Mouse (Mus musculus): Measurements from ENCODE around the gene Zfp454. TPM values are rescaled to one million over a fixed set of nuclear protein-coding genes. Genes with fewer than 3 reads are reported as not detected.

Zfp454 gene
- total RNA-seq (2021), result 1 to 10 TPM; 6.0 to 6.4 TPM

DNA sequence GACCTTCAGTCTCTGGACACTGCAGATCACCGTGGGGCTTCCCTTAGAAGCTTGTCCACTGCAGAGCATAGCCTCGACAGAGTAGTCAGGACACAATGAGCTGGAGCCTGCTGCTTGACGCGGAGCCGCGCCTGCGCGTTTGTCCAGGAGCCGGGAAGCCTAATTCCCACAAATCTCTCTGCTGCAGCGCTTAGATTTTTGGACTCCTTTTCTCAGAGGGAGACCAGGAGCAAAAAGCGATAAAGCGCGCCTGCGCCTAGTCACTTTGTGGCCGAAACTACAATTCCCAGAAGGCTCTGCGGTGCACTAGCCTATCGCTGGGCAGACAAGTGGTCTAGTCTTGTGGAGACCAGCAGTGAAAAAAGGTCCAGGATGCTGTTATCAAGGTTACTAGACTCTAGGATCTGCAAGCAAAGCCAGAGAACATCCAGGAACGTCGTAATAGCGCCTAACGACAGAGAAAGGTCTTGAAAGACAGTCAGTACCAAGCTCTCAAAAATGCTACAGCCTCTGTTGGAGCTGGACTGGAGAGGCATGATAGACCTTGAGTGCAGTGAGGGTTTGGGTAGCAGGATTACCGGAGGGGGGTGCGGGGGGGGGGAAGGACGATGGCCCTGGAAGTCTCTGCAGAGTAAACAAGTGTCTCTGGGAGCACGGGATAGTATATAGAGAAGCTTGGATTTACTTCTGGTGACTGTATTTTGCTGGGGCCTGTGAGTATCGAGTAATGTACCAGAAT is at the start of gene Zfp454:
Gene Zfp454 (minus strand): TSS at position 262 of the 739 bp plus-strand sequence.
- intact Hi-C loops (cut with DNase I), result no loop called here

GRCm38 (mm10) chr11:50932040-50932439 is 44.6 kb upstream of the Zfp454 start:
- DNase-seq (ENCODE audit: extremely low spot score in 1 of 2, low spot score in 2 of 2), result no peak
- intact Hi-C loops (cut with DNase I), result no loop called here

More for the DNA sequence above, at the start of gene Zfp454:
- DNase-seq (ENCODE audit: extremely low spot score in 1 of 2, low spot score in 2 of 2), result peak; percentile 92 to 95

DNA sequence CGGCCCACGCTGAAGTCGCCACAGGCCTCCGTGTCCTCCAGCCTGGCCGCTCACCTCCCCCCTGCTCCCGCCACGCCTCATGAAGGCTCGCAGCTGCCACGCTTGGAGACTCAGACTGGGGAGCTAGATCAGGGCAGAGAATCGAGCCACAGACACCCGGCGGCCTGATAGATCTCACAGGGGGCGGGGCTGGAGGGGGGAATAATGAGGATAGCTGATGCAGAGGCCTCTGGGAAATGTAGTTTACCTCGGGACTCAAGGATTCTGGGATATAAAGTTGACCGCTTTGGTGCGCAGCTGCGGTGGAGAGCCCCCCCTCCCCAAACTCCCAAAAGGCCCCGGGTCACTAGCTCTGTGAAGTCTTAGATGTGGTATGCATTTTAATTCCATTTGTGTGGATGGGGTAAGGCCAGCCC is 44.0 kb upstream of the Zfp454 start, which contains the start of gene Zfp354b:
Gene Zfp354b (minus strand): TSS at position 183 of the 416 bp plus-strand sequence.
- intact Hi-C loops (cut with DNase I), result no loop called here

GRCm38 (mm10) chr11:50931021-50931420 is 43.6 kb upstream of the Zfp454 start:
- intact Hi-C loops (cut with DNase I), result no loop called here
- peak in 1 of 2 experiments; percentile 15 for DNase-seq (ENCODE audit: extremely low spot score in 1 of 2, low spot score in 2 of 2)

More for the DNA sequence above, 44.0 kb upstream of the Zfp454 start, which contains the start of gene Zfp354b:
- peak; percentile 89 for DNase-seq (ENCODE audit: extremely low spot score in 1 of 2, low spot score in 2 of 2)

- no peak for DNase-seq (ENCODE audit: extremely low spot score in 1 of 2, low spot score in 2 of 2)
- intact Hi-C loops (cut with DNase I), result no loop called here
These were observed 43.1 kb upstream of the Zfp454 start for GRCm38 (mm10) chr11:50930469-50931014.

GRCm38 (mm10) chr11:50915671-50916320 is 28.3 kb upstream of the Zfp454 start, which contains the start of gene Zfp2:
TSS of gene Zfp2 (minus strand) at chr11:50916165.
- peak; percentile 92 to 95 for DNase-seq (ENCODE audit: extremely low spot score in 1 of 2, low spot score in 2 of 2)
- intact Hi-C loops (cut with DNase I), result no loop called here

DNA sequence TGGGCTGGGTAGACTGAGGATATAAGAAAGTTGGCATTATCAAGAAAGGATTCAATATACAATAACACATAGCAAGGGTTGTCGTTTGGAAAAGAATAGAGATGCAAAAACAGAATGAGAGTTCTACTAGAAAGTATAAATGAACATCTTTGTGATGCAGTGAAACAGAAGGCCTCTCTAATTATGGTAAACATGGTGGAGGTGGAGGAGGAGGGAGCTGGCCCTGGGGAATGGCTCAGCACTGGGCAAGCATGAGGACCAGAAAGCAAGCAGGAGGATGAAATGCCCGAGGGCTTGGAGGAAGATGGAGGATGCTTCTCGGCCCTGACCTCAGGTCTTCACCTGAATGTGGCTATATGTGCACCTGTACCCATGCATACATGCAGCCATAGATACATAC is 27.0 kb upstream of the Zfp454 start:
- intact Hi-C loops (cut with DNase I), result no loop called here

DNA sequence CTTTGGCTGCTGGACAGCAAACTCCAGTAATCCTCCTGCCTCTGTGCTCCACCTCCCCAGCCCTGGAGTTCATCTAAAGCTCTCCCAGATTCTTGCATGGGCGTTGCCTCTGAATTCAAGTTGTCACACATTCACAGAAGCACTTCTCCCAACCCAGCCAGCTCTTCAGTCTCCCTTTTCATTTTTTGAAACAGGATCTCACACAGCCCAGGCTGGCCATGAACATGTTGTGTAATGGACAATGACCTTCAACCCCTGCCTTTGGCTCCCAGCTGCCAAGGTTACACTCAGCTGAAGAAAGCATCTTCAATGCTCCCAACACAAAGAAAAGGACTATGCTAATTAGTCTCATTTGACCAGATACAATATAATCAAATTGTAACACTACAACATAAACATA is 25.9 kb upstream of the Zfp454 start:
- intact Hi-C loops (cut with DNase I), result no loop called here
- no peak for DNase-seq (ENCODE audit: extremely low spot score in 1 of 2, low spot score in 2 of 2)

More for the DNA sequence above, 27.0 kb upstream of the Zfp454 start:
- DNase-seq (ENCODE audit: extremely low spot score in 1 of 2, low spot score in 2 of 2), result no peak

DNA sequence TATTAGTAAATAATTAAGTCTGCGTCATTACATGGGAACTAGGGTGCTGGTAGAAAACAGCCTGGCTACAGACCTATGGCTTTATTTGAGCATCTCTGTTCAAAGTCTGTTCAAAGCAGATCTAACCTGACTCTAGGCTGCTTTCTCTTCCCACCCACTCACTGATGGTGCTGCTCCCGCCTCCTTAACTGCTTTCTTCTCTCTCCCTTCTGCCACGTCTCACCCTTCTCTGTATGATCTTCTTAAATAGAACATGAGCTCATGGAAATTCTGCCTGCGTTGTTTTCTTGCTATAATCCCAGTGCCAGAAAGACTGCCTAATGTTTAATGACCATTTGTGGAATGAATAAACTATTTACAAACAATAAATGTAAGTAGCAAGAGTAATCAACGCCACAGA is 20.7 kb upstream of the Zfp454 start:
- no peak for DNase-seq (ENCODE audit: extremely low spot score in 1 of 2, low spot score in 2 of 2)
- intact Hi-C loops (cut with DNase I), result no loop called here

DNA sequence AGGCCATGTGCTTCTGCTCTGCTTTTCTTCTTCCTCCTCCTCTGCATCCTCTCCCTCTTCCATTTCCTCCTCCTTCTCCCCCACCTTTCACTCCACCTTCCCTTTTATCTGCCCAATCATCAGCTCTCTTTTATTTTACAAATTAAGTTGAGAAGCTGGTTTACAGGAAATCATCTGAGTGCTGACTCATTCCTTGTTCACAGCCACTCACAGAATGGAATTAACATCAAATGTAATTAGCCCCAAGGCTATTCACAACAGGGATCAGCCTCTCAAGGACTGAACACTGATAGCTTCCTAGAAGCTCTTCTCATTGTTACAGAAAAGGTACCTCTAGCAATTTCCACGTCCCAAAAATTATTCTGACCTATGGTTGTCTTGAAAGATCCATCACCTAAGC is 9.9 kb upstream of the Zfp454 start:
- intact Hi-C loops (cut with DNase I), result no loop called here

DNA sequence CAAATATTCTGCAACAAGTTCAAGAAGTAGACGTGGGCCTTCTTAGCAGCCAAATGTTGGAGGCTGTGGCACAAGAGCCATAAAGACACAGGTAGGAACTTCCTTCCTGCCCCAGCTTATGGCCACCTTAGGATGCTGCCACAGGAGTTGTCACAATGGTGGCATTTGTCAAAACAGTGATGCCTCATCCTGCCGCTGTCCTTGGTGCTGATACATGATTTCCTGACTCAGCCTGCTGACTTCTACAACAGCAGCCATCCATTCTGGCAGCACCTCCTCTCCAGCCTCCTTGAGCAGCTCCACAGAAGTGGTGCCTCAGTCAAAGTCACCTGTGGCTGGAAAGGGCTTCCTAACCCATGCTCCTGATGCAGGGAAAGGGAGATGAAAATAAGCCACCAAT is 5.0 kb upstream of the Zfp454 start:
- DNase-seq (ENCODE audit: extremely low spot score in 1 of 2, low spot score in 2 of 2), result no peak
- intact Hi-C loops (cut with DNase I), result no loop called here

More for the DNA sequence above, 9.9 kb upstream of the Zfp454 start:
- no peak for DNase-seq (ENCODE audit: extremely low spot score in 1 of 2, low spot score in 2 of 2)

DNA sequence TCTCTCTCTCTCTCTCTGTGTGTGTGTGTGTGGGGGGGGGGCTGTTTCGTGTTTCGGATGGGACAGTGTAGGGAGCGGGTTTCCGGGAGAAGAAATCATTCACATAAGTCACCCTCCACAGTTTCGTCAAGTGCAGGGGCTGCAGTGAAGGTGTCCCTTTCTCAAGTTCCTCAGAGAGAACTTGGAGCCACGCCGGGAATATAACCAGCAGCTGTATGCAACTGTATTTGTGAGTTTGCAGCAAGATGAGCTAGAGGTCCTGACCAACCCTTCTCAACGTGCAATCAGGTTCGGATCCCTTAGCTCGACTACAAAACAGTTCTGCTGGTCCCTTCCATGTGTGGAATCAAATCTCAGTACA is 538 bp downstream of the Zfp454 start:
- intact Hi-C loops (cut with DNase I), result no loop called here
- DNase-seq (ENCODE audit: extremely low spot score in 1 of 2, low spot score in 2 of 2), result peak in 1 of 2 experiments; percentile 30

DNA sequence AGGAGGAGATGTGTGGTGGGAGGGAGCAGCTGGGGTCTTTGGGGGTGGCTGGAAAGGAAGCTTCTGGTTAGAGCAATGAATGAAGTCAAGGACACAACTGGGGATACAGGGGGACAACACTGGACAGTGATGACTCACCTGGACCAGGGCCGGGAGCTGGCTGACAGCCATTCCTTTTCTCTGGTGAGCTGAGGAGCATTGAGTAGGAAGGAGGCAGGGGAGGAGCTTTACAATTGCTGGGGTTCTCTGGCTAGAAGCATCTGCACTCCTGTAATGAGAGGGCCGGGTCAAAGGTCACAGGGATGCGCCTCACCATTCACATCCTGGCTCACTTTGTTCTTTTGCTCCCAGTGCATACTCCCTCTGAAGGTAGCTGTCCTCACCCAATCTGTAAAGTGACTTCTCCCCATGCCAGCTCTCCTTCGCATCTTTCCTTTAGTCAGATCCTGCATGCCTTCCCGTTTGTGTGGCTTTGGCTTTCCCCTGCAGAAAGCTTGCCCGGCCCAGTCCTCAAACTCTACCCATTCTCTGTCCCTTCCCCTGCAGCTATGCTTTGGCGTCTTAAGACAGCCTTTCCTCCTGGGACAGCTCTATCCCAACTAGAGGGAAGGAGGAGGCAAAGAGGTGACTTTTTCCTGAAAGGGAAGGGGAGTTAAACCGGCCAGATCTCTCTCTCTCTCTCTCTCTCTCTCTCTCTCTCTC is 1.1 kb downstream of the Zfp454 start:
- intact Hi-C loops (cut with DNase I), result no loop called here

GRCm38 (mm10) chr11:50883756-50884155 is 3.7 kb downstream of the Zfp454 start:
- intact Hi-C loops (cut with DNase I), result no loop called here
- DNase-seq (ENCODE audit: extremely low spot score in 1 of 2, low spot score in 2 of 2), result no peak

More for the DNA sequence above, 1.1 kb downstream of the Zfp454 start:
- peak in 1 of 2 experiments; percentile 42 for DNase-seq (ENCODE audit: extremely low spot score in 1 of 2, low spot score in 2 of 2)

- intact Hi-C loops (cut with DNase I), result no loop called here
- no peak for DNase-seq (ENCODE audit: extremely low spot score in 1 of 2, low spot score in 2 of 2)
These were observed 8.8 kb downstream of the Zfp454 start for GRCm38 (mm10) chr11:50878641-50879040.

GRCm38 (mm10) chr11:50850989-50851601 is 36.4 kb downstream of the Zfp454 start:
- DNase-seq (ENCODE audit: extremely low spot score in 1 of 2, low spot score in 2 of 2), result peak in 1 of 2 experiments; percentile 34
- intact Hi-C loops (cut with DNase I), result no loop called here

- intact Hi-C loops (cut with DNase I), result no loop called here
- no peak for DNase-seq (ENCODE audit: extremely low spot score in 1 of 2, low spot score in 2 of 2)
These were observed 37.2 kb downstream of the Zfp454 start, which contains the start of gene Grm6 for GRCm38 (mm10) chr11:50850177-50850735. TSS of gene Grm6 (plus strand) at chr11:50850685.

- intact Hi-C loops (cut with DNase I), result no loop called here
These were observed 38.1 kb downstream of the Zfp454 start for GRCm38 (mm10) chr11:50849310-50849709.

More at GRCm38 (mm10) chr11:50849310-50849709, 38.1 kb downstream of the Zfp454 start:
- DNase-seq (ENCODE audit: extremely low spot score in 1 of 2, low spot score in 2 of 2), result no peak

Data from left cerebral cortex, postnatal 10 days (tissue).